Mouse (Mus musculus): ENCODE results near the gene Prdm2.

Gene Prdm2

DNA sequence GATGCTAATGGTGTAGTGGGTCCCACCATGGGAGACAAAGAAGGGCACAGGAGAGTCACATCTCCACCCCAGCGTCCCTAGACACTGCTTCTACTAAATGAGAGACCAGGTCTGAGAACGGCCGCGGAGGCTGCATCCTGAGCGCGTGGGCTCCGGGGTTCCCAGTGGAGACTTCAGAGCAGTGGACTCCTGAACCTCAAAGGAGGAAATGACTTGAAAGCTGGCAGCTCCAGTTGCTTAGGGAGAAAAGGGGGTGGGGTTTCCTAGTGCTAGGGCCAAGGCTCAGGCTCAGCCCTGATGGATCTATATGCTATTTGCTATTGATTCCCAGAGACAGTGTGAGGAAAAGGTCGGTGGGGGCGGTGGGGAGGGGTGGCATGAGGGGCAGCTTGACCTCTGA is 104.2 kb downstream of the Prdm2 start:
- DNase-seq (ENCODE audit: low spot score in 2 of 2), result no peak

DNA sequence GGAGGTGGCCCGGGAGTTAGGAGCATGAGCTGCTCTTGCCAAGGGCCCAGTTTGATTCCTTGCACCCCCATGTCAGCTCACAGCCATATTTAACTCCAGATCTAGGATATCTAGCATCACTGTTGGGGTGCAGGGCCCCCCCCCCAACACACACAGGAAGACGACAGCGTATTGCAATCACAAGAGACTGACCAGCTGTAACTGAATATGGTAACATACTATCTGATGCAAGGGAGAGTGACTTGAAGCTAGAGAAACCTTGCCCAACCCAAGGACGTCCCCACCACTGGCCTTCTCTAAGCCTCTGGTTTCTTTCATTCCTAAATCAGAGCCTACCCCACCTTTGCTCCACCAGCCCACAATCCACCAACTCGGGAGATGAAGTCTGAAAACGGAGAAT is 105.8 kb downstream of the Prdm2 start:
- DNase-seq (ENCODE audit: low spot score in 2 of 2), result no peak

DNA sequence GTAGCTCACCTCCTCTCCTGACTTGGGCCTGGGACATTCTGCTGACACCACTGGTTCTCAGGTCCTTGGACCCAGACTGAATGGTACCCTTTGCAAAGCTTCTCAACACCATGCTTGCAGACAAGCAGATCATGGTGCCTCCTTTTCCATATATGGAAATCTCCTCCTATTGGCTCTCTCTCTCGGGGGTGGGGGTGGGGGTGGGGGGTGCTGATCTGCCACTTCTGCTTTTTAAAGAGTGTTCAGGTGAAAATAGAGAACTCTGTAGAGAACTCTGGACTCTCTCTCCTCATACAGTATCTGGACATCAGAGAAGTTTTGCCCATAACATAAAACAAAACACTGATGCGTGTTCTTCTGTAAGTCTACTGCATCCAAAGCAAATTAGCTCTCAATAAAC is 106.2 kb downstream of the Prdm2 start:
- no peak for DNase-seq (ENCODE audit: low spot score in 2 of 2)

DNA sequence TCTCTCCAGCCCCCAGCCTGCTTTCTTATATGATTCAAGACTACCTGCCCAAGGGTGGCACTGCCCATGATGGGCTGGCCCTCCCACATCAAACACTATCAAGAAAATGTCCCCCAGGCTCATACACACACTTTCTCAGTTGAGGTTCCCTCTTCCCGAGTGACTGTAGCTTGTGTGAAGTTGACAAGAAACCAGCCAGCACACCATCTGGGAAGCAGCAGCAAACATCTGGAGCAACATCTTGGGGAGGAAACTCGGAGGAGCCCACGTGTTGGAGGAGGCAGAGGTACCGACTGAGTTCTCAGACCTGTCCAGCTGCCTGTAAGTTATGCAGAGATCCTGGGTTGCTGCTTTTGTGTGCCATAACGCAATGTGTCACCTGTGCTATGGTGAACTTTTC is 108.1 kb downstream of the Prdm2 start:
- no peak for DNase-seq (ENCODE audit: low spot score in 2 of 2)

DNA sequence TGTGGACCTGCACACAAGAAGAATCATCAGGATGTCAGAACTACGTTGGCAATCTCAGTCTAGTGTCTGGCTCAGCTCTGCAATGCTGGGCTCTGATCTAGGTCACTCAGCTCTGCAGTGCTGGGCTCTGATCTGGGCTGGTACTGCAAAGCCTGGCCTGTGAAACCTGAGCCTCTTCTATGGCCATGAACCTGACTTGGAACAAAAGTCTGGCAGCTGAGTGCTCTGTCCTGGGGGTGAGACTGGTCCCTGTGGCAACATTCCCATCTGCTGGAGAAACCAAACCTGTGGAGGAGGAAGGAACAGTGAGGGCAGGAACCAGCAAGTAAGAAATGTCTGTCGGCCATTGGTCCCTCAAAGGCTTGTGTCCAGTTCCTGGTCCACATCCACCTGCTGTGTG is 109.0 kb downstream of the Prdm2 start:
- DNase-seq (ENCODE audit: low spot score in 2 of 2), result no peak

DNA sequence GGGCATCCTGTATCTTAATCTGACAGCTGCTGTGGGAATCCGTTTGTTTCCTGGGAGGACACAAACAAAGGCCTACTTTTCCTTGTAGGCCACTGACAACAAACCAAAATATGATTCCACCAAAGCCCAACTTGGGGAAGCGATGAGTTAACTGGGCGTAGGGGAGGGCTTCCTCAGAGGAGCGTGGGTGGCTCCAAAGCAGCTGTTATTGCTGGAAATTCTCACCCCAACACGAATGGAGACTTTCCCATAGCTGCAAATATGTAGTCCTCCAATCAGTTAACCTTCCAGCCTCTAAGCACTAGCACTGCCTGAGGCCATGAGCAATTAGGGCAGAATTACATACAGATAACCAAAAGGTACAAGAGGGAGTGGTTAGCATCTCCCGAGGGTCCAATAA is 112.6 kb downstream of the Prdm2 start:
- no peak for DNase-seq (ENCODE audit: low spot score in 2 of 2)

DNA sequence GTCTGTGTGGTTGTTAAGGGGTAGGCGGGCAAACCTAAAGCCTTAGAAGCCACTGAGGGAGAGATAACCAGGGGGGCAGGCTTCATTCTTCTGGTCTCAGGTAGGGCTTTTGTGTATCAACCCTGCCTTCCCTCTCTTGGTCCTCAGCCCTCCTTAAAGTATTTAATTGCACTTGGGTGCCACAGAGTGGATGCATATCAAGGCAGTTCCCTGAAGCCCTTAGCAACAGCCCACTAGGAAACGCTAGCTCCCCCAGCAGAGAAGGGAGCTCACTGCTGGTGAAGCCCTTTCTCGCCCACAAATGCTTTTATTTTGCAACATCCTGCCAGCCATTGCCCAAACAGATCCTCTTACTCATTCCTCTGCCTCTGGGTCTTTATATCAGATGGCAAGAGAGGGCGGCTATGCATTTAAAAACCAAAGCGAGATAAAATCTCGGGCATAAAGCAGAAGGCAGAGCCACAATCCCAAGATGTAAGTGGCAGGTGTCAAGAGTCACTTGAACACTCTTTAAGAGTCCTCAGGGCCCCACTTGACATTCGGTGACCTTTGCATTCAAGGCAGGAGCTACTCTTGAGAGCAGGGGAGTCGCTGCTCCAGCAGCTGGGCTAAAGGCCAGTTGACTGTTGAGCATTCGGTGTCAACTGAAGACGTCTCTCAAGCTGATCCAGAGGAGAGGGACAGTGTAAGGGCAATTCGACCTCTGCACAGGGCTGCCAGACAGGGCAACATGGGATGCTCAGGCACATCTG is 113.3 kb downstream of the Prdm2 start:
- DNase-seq (ENCODE audit: low spot score in 2 of 2), result no peak

DNA sequence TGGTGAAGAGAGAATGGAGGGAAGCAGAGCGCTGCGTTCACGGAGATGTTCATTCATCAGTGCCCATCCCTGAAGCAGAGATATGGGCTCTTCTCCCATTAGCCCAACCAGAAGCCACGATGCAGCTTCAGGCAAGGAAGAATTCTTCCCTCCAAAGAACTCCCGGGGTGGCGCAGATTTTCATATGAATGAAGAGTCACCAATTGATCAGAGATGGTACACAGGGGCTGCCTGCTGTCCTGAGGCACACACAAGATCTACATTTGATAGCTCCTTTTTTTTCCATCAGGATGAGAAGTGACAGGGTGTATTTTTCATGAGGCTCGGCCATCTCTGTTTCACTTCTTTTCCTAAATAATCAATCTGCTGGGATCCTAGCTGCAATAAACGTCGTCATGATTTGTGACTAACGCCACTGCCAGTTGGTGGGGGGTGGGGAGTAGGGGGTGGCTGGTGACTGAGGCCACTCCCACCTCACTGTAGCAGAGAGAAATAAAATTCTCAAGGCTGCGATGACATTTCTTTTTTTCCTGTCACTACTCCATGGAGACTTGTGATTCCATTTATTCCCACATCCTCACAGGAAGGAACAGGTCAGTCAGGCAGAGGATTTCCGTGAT is 120.6 kb downstream of the Prdm2 start:
- DNase-seq (ENCODE audit: low spot score in 2 of 2), result no peak

DNA sequence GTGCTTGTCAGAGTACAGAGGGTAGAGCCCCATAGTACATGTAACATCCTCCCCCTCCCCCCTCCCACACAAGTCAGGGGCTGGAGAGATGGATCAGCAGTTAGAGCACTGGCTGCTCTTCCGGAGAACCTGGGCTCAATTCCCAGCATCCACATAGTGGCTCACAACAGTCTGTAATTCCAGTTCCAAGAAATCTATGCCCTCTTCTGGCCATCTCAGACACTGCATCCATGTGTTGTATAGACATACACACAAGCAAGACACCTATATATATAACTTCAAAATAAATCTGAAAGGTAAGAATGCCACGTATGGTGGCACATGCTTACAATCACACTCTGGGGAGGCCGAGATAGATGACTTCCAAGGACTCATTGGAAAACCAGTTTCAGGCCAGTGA is 122.2 kb downstream of the Prdm2 start:
- DNase-seq (ENCODE audit: low spot score in 2 of 2), result no peak

DNA sequence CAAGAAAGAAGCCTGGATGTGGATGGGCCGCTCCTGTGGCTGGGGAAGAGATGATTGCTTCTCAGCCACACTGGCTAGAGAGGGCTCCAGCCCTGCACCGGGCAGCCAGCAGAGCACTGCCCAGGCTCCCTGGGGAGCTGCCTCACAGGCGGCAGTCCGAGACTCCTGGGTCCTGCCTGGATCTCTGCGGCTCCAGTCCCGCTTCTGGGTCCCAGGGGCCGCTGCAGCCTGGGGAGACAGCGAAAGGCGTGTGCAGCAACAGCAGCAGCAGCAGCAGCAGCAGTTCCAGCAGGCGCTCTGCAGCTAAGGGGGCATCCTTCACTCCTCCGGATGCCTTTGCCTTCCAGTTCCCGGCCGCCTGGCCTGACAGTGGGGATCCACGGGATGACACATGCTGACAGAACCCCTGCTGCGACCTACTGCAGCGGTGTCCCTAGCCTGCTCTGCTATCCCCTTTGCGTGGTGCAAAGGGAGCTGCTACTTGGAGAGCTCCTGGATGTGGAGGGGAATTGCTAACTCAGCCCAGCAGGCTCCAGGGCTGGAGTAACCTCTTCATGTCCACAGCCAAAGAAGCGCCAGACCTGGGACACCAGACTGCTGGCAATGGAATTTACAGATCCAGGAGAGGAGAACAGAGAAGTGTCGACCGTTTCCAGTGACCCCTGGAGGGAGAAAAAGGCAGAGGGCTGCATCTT is 138.6 kb downstream of the Prdm2 start:
- no peak for DNase-seq (ENCODE audit: low spot score in 2 of 2)

DNA sequence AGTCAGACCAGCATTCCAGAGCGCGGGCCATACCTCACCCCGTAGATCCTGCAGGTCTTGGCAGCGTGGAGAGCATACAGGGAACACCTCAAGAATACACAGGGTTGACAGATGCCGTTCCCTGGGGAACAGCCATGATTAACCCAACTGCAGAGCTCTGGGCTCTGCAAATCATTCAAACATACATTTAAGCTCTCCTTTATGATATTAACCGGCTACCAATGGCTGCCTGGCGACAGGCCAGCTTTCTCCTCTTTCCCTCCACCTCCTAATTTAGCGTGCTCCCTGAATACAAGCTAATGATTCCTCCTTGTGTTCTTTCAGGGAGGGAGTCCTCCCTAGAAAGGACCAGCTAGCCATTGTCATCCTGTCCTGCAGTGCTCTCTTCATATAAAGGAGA is 141.0 kb downstream of the Prdm2 start:
- no peak for DNase-seq (ENCODE audit: low spot score in 2 of 2)

DNA sequence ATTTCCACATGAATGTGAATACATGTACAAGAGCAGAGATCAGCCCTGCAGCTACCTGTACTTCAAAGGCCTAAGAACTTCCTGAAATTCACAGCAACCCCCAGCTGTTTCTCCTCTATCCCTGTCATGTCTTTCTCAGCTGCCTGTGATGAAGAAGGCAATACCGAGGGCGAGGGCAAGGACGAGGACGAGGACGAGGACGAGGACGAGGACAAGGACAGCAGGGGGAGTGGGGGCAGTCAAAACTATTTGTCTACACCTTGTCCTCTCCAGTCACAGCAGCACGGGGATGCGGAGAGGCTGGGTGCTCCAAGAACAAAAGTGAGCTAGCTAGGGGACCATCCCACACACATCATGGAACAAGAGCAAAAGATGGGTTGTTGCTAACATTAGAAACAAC is 145.8 kb downstream of the Prdm2 start:
- DNase-seq (ENCODE audit: low spot score in 2 of 2), result no peak

DNA sequence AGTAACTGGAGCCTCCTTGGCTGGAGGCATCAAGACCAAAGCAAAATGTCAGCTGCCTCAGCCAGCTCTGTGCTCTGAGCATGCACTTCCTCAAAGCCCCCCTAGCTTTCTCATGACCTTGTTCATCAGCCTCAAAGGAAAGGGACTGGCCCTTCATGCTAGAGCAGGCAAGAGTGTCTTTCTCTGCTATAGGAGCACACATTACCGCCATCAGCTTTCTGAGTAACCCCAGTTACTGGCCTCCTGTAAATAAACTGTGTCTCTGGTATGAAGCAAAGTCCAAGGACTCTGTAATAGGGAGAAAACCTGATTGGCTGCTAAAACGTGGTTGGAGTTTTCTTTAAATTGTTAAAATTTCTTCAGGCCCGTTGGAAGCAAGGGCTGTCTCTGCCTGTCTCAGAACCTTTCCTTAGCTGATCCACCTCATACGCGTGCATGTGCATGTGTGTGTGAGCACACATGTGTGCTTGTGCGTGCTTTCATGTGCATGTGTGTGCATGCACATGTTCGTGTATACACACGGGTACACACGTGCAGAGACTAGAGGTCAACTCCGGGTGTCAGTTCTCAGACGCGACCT is 153.9 kb downstream of the Prdm2 start:
- DNase-seq (ENCODE audit: low spot score in 2 of 2), result no peak

Measured in right cerebral cortex, postnatal 36 days (tissue).